ENCODE assay signal across 7 mouse cellular contexts in the genomic region with DNA sequence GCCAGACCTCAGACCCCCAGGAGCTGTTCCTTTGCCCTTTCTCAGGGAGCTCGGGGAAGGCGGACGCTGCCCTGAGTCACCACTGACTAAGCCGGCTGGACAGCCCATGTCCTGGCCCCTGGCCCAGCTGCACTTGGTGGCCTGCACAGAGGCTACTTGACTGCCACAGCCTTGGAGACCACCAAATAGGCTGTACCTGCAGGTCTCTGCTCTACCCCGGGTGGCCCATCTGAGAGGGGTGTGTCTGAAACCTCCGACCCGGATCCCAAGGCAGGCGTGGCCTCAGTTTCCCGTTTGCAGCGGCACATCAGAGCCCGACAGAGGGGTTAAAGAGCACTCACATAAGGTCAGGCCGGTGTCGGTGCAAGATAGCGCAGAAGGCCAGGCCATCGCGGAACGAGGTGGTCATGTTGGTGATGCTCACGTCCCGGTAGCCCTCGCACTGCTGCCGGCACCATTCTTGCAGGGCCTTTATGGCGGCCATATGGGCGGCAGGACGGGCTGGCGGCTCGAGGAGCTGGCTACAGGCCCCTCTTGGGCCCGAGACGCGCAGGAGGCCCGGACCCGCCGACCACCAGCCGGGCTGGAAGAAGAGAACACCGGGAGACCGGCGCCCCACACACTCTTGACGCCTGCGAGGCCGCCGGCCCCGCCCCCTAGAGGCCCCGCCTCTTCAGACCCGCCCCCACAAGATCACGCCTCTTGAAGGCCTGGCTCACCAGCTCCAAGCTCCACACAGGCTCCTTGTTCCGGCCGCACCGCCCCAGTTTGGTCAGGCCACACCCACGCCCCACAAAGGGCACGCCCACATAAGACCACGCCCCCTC. TPM values are rescaled to one million over a fixed set of nuclear protein-coding genes. Genes with fewer than 3 reads are reported as not detected.
DNase-seq lines count a peak whose midpoint lies in the region; ATAC-seq lines count a peak whose summit lies in the region.

A gene (minus strand): TSS at position 660 of the 827 bp plus-strand sequence.

- 4% methylated on average over 46 of the region's 50 CpGs for WGBS in embryonic facial prominence, embryonic 11.5 days
- 5% methylated on average over 50 of the region's 50 CpGs for WGBS in limb, embryonic 10.5 days
- WGBS in midbrain, embryonic 13.5 days: 6% methylated on average over 50 of the region's 50 CpGs

- peak within 1 kb of the TSS; percentile 64 for H3K9ac ChIP-seq in embryonic facial prominence, embryonic 11.5 days (replicated peaks; ENCODE audit: low read length)
- H3K9ac ChIP-seq in midbrain, embryonic 13.5 days (replicated peaks): peak within 1 kb of the TSS; percentile 70

- no peak within 1 kb of the TSS for H3K27ac ChIP-seq in embryonic facial prominence, embryonic 11.5 days (replicated peaks; ENCODE audit: low read depth, low read length)
- H3K27ac ChIP-seq in limb, embryonic 10.5 days: peak within 1 kb of the TSS; percentile 82
- peak within 1 kb of the TSS; percentile 30; the same call in 1 of the 2 replicates for H3K27ac ChIP-seq in midbrain, embryonic 13.5 days

- peak within 1 kb of the TSS; percentile 50 for H3K4me3 ChIP-seq in embryonic facial prominence, embryonic 11.5 days (ENCODE audit: low read depth, low read length)
- peak within 1 kb of the TSS; percentile 65 for H3K4me3 ChIP-seq in limb, embryonic 10.5 days
- H3K4me3 ChIP-seq in midbrain, embryonic 13.5 days (replicated peaks): peak within 1 kb of the TSS; percentile 51

- ATAC-seq in embryonic facial prominence, embryonic 11.5 days (replicated peaks; ENCODE audit: insufficient number of reproducible peaks, low FRiP score, low TSS enrichment, low read depth): peak; percentile 92
- ATAC-seq in granulocyte monocyte progenitor cell, adult 5-6 weeks (replicated peaks; ENCODE audit: poor library complexity, severe bottlenecking): peak; percentile 74
- peak; percentile 96 for ATAC-seq in midbrain, embryonic 13.5 days

- no peaks in the 10 kb centered on the region for H3K9me3 ChIP-seq in embryonic facial prominence, embryonic 11.5 days (replicated peaks; ENCODE audit: control insufficient read depth, low read length)
- no peaks in the 10 kb centered on the region for H3K9me3 ChIP-seq in limb, embryonic 10.5 days (replicated peaks)
- H3K9me3 ChIP-seq in midbrain, embryonic 13.5 days: no peaks in the 10 kb centered on the region

- H3K27me3 ChIP-seq in embryonic facial prominence, embryonic 11.5 days (ENCODE audit: control insufficient read depth, insufficient read depth, low read length): no peaks in the 10 kb centered on the region
- H3K27me3 ChIP-seq in limb, embryonic 10.5 days (ENCODE audit: low read depth, poor library complexity, severe bottlenecking): peaks cover 24% of the 10 kb centered on the region
- peaks cover 5% of the 10 kb centered on the region; the same call in 1 of the 2 replicates for H3K27me3 ChIP-seq in midbrain, embryonic 13.5 days

- H3K4me2 ChIP-seq in embryonic facial prominence, embryonic 11.5 days (ENCODE audit: low read depth, low read length): peak within 1 kb of the TSS; percentile 95
- H3K4me2 ChIP-seq in midbrain, embryonic 13.5 days (replicated peaks): peak within 1 kb of the TSS; percentile 84

- no peaks in the 10 kb centered on the region for H3K36me3 ChIP-seq in embryonic facial prominence, embryonic 11.5 days (replicated peaks; ENCODE audit: control insufficient read depth, insufficient read depth, low read depth, low read length)
- H3K36me3 ChIP-seq in limb, embryonic 10.5 days: no peaks in the 10 kb centered on the region
- no peaks in the 10 kb centered on the region for H3K36me3 ChIP-seq in midbrain, embryonic 13.5 days

- H3K4me1 ChIP-seq in embryonic facial prominence, embryonic 11.5 days (ENCODE audit: control insufficient read depth, insufficient read depth, low read length): peaks cover 12% of the 10 kb centered on the region
- H3K4me1 ChIP-seq in limb, embryonic 10.5 days: peaks cover 67% of the 10 kb centered on the region
- peaks cover 35% of the 10 kb centered on the region for H3K4me1 ChIP-seq in midbrain, embryonic 13.5 days (replicated peaks)

- peak; percentile 97 for DNase-seq in adrenal gland, postnatal 14 days
- DNase-seq in embryonic facial prominence, embryonic 11.5 days (ENCODE audit: low spot score): peak; percentile 98
- peak; percentile 98 for DNase-seq in kidney, adult 11 months
- DNase-seq in limb, embryonic 10.5 days (ENCODE audit: low spot score): peak; percentile 93
- peak; percentile 97 for DNase-seq in spleen, adult 12 weeks (ENCODE audit: low spot score)

RNA-seq across cellular contexts. Expression of the gene that starts here (rescaled TPM):
- 8.0 and 8.7 TPM in 2 replicates for total RNA-seq in adrenal gland, postnatal 14 days (2021)
- polyA plus RNA-seq in embryonic facial prominence, embryonic 11.5 days (2014; fragmentation: Nextera tagmentation; extraction: Ambion mirVana): 5.7 and 6.4 TPM in 2 replicates
- 8.3 and 9.7 TPM in 2 replicates for total RNA-seq in granulocyte monocyte progenitor cell, adult 5-6 weeks (2014; fragmentation: Nextera tagmentation)
- 2.8 and 3.9 TPM in 2 replicates for total RNA-seq in granulocyte monocyte progenitor cell, adult 5-6 weeks (2017)
- polyA plus RNA-seq in limb, embryonic 10.5 days (2016; fragmentation: Nextera tagmentation; extraction: Ambion mirVana): 8.9 and 9.0 TPM in 2 replicates
- 7.5 and 8.9 TPM in 2 replicates for polyA plus RNA-seq in midbrain, embryonic 13.5 days (2015; fragmentation: Nextera tagmentation; extraction: Ambion mirVana)
